Mouse (Mus musculus) liver, embryonic 16.5 days (tissue): ENCODE data around the gene Ccdc81. TPM values are rescaled to one million over a fixed set of nuclear protein-coding genes. Genes with fewer than 3 reads are reported as not detected.

Experiments used
- ATAC-seq: fragments of 200-750 bp; cut with Nextera tagmentation; 2 replicates; pipeline ENCODE4 v1.8.0; 2017; ENCODE audit warnings: low read depth, mild to moderate bottlenecking, moderate number of reproducible peaks, moderate library complexity
- H3K27ac ChIP-seq: fragments of 300-500 bp; sonication (generic); 2 replicates; pipeline ENCODE4 v1.5.1; 2014; ENCODE audit warnings: mild to moderate bottlenecking, low read length
- H3K27me3 ChIP-seq: fragments of 300-500 bp; sonication (generic); 2 replicates; pipeline ENCODE4 v1.6.1; 2014; ENCODE audit warnings: low read depth, low read length, mixed read lengths; ENCODE audit not compliant: control insufficient read depth, insufficient read depth
- H3K36me3 ChIP-seq: fragments of 300-500 bp; sonication (generic); 2 replicates; pipeline ENCODE4 v1.6.1; 2014; ENCODE audit warnings: mild to moderate bottlenecking; ENCODE audit not compliant: control insufficient read depth, insufficient read depth
- H3K4me1 ChIP-seq: fragments of 300-500 bp; sonication (generic); 2 replicates; pipeline ENCODE4 v1.6.1; 2014; ENCODE audit warnings: low read depth, low read length, mixed read lengths; ENCODE audit not compliant: control insufficient read depth
- H3K4me2 ChIP-seq: fragments of 300-500 bp; sonication (generic); 2 replicates; pipeline ENCODE4 v1.6.1; 2014; ENCODE audit warnings: low read depth, low read length, mixed read lengths
- H3K4me3 ChIP-seq: fragments of 300-500 bp; sonication (generic); 2 replicates; pipeline ENCODE4 v1.5.1; 2014; ENCODE audit warnings: low read depth, mild to moderate bottlenecking, low read length
- H3K9ac ChIP-seq: fragments of 300-500 bp; sonication (generic); 2 replicates; pipeline ENCODE4 v1.6.1; 2014; ENCODE audit warnings: low read depth, low read length
- H3K9me3 ChIP-seq: fragments of 300-500 bp; sonication (generic); replicated peaks from 2 replicates; pipeline ENCODE4 v1.6.1; 2016; ENCODE audit warnings: low read length; ENCODE audit not compliant: control insufficient read depth
- WGBS: fragments of 180-500 bp; shearing (Covaris S2); extraction: QIAGEN DNeasy Blood & Tissue Kit; methylation state at CpG from one replicate; pipeline ENCODE4 v1.1.7; 2014; ENCODE audit not compliant: insufficient replicate concordance; 5-methylcytosine and 5-hydroxymethylcytosine counted together
- polyA plus RNA-seq: library from polyadenylated mRNA; unstranded; fragments of >200 nt; fragmentation: Nextera tagmentation; extraction: Ambion mirVana; gene quantifications from 2 replicates; pipeline ENCODE4 v1.2.1, GENCODE M21; 2015

Gene Ccdc81
- polyA plus RNA-seq, 1 experiment from 2014 or later = not detected

GRCm38 (mm10) chr7:89884551-89884950, 18.9 kb downstream of the Ccdc81 start:
- Histone ChIP-seq H3K4me1 (no peaks in the 10 kb centered on the region), H3K4me3 (no peak overlapping the region), H3K9ac (no peak overlapping the region), H3K4me2 (no peak overlapping the region), H3K9me3 (no peaks in the 10 kb centered on the region), H3K36me3 (no peaks in the 10 kb centered on the region), H3K27ac (no peak overlapping the region), H3K27me3 (no peaks in the 10 kb centered on the region)
- no peak for ATAC-seq
- WGBS = 46% methylated on average over 3 of the region's 3 CpGs

- Histone ChIP-seq H3K9ac (no peak overlapping the region), H3K36me3 (no peaks in the 10 kb centered on the region), H3K4me3 (no peak overlapping the region), H3K27me3 (no peaks in the 10 kb centered on the region), H3K27ac (no peak overlapping the region), H3K9me3 (no peaks in the 10 kb centered on the region), H3K4me1 (no peaks in the 10 kb centered on the region), H3K4me2 (no peak overlapping the region)
- ATAC-seq = no peak
- 59% methylated on average over 1 of the region's 1 CpGs for WGBS
Observed at GRCm38 (mm10) chr7:89879686-89880085, 23.7 kb downstream of the Ccdc81 start.

GRCm38 (mm10) chr7:89867221-89867620, 36.2 kb downstream of the Ccdc81 start:
- Histone ChIP-seq H3K36me3 (no peaks in the 10 kb centered on the region), H3K4me1 (no peaks in the 10 kb centered on the region), H3K4me3 (no peak overlapping the region), H3K27ac (no peak overlapping the region), H3K9me3 (no peaks in the 10 kb centered on the region), H3K4me2 (no peak overlapping the region), H3K27me3 (no peaks in the 10 kb centered on the region), H3K9ac (no peak overlapping the region)
- ATAC-seq = no peak
- WGBS = 36% methylated on average over 5 of the region's 5 CpGs

- Histone ChIP-seq H3K4me1 (no peaks in the 10 kb centered on the region), H3K9me3 (no peaks in the 10 kb centered on the region), H3K27ac (no peak overlapping the region), H3K27me3 (no peaks in the 10 kb centered on the region), H3K4me3 (no peak overlapping the region), H3K9ac (no peak overlapping the region), H3K4me2 (no peak overlapping the region), H3K36me3 (no peaks in the 10 kb centered on the region)
- no peak for ATAC-seq
- WGBS = 62% methylated on average over 1 of the region's 1 CpGs
Observed at GRCm38 (mm10) chr7:89864769-89865168, 38.7 kb downstream of the Ccdc81 start.

- H3K27ac ChIP-seq = no peak overlapping the region
- no peaks in the 10 kb centered on the region for H3K4me1 ChIP-seq
- ATAC-seq = no peak
- H3K4me3 ChIP-seq = no peak overlapping the region
- 62% methylated on average over 17 of the region's 17 CpGs for WGBS
- no peak overlapping the region for H3K9ac ChIP-seq
- H3K36me3 ChIP-seq = no peaks in the 10 kb centered on the region
- no peaks in the 10 kb centered on the region for H3K27me3 ChIP-seq
- no peak overlapping the region for H3K4me2 ChIP-seq
- H3K9me3 ChIP-seq = no peaks in the 10 kb centered on the region
Observed at GRCm38 (mm10) chr7:89856440-89857217, 46.8 kb downstream of the Ccdc81 start.

- H3K4me3 ChIP-seq = no peak overlapping the region
- no peaks in the 10 kb centered on the region for H3K27me3 ChIP-seq
- no peak overlapping the region for H3K9ac ChIP-seq
- ATAC-seq = no peak
- H3K9me3 ChIP-seq = no peaks in the 10 kb centered on the region
- H3K27ac ChIP-seq = no peak overlapping the region
- H3K4me1 ChIP-seq = no peaks in the 10 kb centered on the region
- H3K4me2 ChIP-seq = no peak overlapping the region
- no peaks in the 10 kb centered on the region for H3K36me3 ChIP-seq
- 44% methylated on average over 1 of the region's 1 CpGs for WGBS
Observed at GRCm38 (mm10) chr7:89855196-89855595, 48.2 kb downstream of the Ccdc81 start.

GRCm38 (mm10) chr7:89853131-89853530, 50.3 kb downstream of the Ccdc81 start:
- 62% methylated on average over 5 of the region's 5 CpGs for WGBS
- no peak overlapping the region for H3K4me2 ChIP-seq
- no peak for ATAC-seq

GRCm38 (mm10) chr7:89852158-89853095, 51.0 kb downstream of the Ccdc81 start:
- no peaks in the 10 kb centered on the region for H3K27me3 ChIP-seq
- ATAC-seq = no peak
- H3K9ac ChIP-seq = no peak overlapping the region
- no peaks in the 10 kb centered on the region for H3K36me3 ChIP-seq
- WGBS = 61% methylated on average over 10 of the region's 10 CpGs
- H3K4me1 ChIP-seq = no peaks in the 10 kb centered on the region
- H3K27ac ChIP-seq = no peak overlapping the region
- no peak overlapping the region for H3K4me3 ChIP-seq
- H3K4me2 ChIP-seq = no peak overlapping the region
- no peaks in the 10 kb centered on the region for H3K9me3 ChIP-seq

More at GRCm38 (mm10) chr7:89853131-89853530, 50.3 kb downstream of the Ccdc81 start:
- Histone ChIP-seq H3K4me1 (no peaks in the 10 kb centered on the region), H3K36me3 (no peaks in the 10 kb centered on the region), H3K27ac (no peak overlapping the region), H3K27me3 (no peaks in the 10 kb centered on the region), H3K4me3 (no peak overlapping the region), H3K9ac (no peak overlapping the region), H3K9me3 (no peaks in the 10 kb centered on the region)

GRCm38 (mm10) chr7:89850510-89850909, 52.9 kb downstream of the Ccdc81 start:
- no peak overlapping the region for H3K4me3 ChIP-seq
- no peaks in the 10 kb centered on the region for H3K9me3 ChIP-seq
- H3K27ac ChIP-seq = no peak overlapping the region
- H3K27me3 ChIP-seq = no peaks in the 10 kb centered on the region
- ATAC-seq = no peak
- H3K4me1 ChIP-seq = no peaks in the 10 kb centered on the region
- no peak overlapping the region for H3K4me2 ChIP-seq
- WGBS = 41% methylated on average over 3 of the region's 3 CpGs
- H3K36me3 ChIP-seq = no peaks in the 10 kb centered on the region
- no peak overlapping the region for H3K9ac ChIP-seq
